ENCODE assay signal across 23 mouse cellular contexts in genomic region chr17:78355611-78356010, GRCm38 (mm10).
A peak's percentile ranks its signal among the peaks of the same experiment; 100 is the strongest.
DNase-seq lines count a peak whose midpoint lies in the region; ATAC-seq lines count a peak whose summit lies in the region.
"Had no signal": no experiment of that assay in that cellular context is flagged by ENCODE, and none has a peak within 500 bp of the region (broad histone marks: within the 10 kb centered on the region; RNA-seq: fewer than 3 reads in every experiment).

No protein-coding gene starts in this region.

- DNase-seq in adrenal gland, postnatal 14 days, result peak; percentile 28
- DNase-seq in adrenal gland, adult 8-10 months, result no peak
- DNase-seq in midbrain, embryonic 10.5 days (ENCODE audit: low spot score), result no peak
- no peak for DNase-seq in midbrain, embryonic 14.5 days
- DNase-seq in frontal cortex, adult 2 months (ENCODE audit: extremely low spot score in 1 of 2, low spot score in 1 of 2), result no peak
- DNase-seq: cerebellum, adult 9-10 months; heart, postnatal 14 days; kidney, adult 9 months; kidney, postnatal 36 days; lung, adult 2 months; lung, postnatal 36 days; right cerebral cortex, postnatal 4 days; thymus, adult 2 months had no signal

- H3K36me3 ChIP-seq in midbrain, embryonic 10.5 days, result peaks cover 39% of the 10 kb centered on the region
- no peaks in the 10 kb centered on the region; the same call in 1 of the 2 replicates for H3K36me3 ChIP-seq in midbrain, embryonic 15.5 days (replicated peaks)
- H3K36me3 ChIP-seq in hindbrain, embryonic 12.5 days, result peaks cover 3% of the 10 kb centered on the region; the same call in 1 of the 2 replicates
- H3K36me3 ChIP-seq in midbrain, embryonic 14.5 days (ENCODE audit: control insufficient read depth, insufficient read depth, low read length), result no peaks in the 10 kb centered on the region

- peaks cover 45% of the 10 kb centered on the region for H3K27me3 ChIP-seq in midbrain, embryonic 10.5 days (ENCODE audit: low read depth, poor library complexity, severe bottlenecking)
- H3K27me3 ChIP-seq in midbrain, embryonic 15.5 days (replicated peaks), result no peaks in the 10 kb centered on the region
- no peaks in the 10 kb centered on the region for H3K27me3 ChIP-seq in hindbrain, embryonic 12.5 days
- no peaks in the 10 kb centered on the region for H3K27me3 ChIP-seq in midbrain, embryonic 14.5 days (ENCODE audit: control insufficient read depth, insufficient read depth, low read length)
- H3K27me3 ChIP-seq: heart, embryonic 12.5 days; limb, embryonic 12.5 days; liver, embryonic 12.5 days had no signal

- no peaks in the 10 kb centered on the region for H3K9me3 ChIP-seq in midbrain, embryonic 10.5 days (replicated peaks)
- no peaks in the 10 kb centered on the region for H3K9me3 ChIP-seq in midbrain, embryonic 15.5 days
- H3K9me3 ChIP-seq in hindbrain, embryonic 12.5 days (replicated peaks), result no peaks in the 10 kb centered on the region
- H3K9me3 ChIP-seq in midbrain, embryonic 14.5 days (ENCODE audit: control insufficient read depth, low read length), result no peaks in the 10 kb centered on the region
- H3K9me3 ChIP-seq: G1E; heart, embryonic 12.5 days; limb, embryonic 12.5 days; liver, embryonic 12.5 days had no signal

- H3K9ac ChIP-seq in midbrain, embryonic 15.5 days, result no peak overlapping the region
- no peak overlapping the region for H3K9ac ChIP-seq in hindbrain, embryonic 12.5 days
- H3K9ac ChIP-seq in midbrain, embryonic 14.5 days (replicated peaks; ENCODE audit: low read length), result no peak overlapping the region
- H3K9ac ChIP-seq: heart, embryonic 12.5 days; limb, embryonic 12.5 days; liver, embryonic 12.5 days had no signal

- H3K4me2 ChIP-seq in midbrain, embryonic 15.5 days, result no peak overlapping the region
- H3K4me2 ChIP-seq in hindbrain, embryonic 12.5 days (replicated peaks), result no peak overlapping the region
- no peak overlapping the region for H3K4me2 ChIP-seq in midbrain, embryonic 14.5 days (ENCODE audit: low read length)
- H3K4me2 ChIP-seq: heart, embryonic 12.5 days; limb, embryonic 12.5 days; liver, embryonic 12.5 days had no signal

- ATAC-seq in midbrain, embryonic 15.5 days (replicated peaks), result no peak
- peak; percentile 47 for ATAC-seq in hindbrain, embryonic 12.5 days (ENCODE audit: low FRiP score)
- ATAC-seq in midbrain, embryonic 14.5 days (ENCODE audit: low FRiP score, low TSS enrichment), result peak; percentile 48; the same call in 1 of the 2 replicates
- ATAC-seq in megakaryocyte progenitor cell, adult 5-6 weeks (replicated peaks; ENCODE audit: poor library complexity), result no peak
- ATAC-seq: forebrain, embryonic 16.5 days; inflammation-experienced regulatory T-cells, adult 6 months; liver, embryonic 12.5 days had no signal

- H3K27ac ChIP-seq in midbrain, embryonic 10.5 days (replicated peaks), result 0 out of 2 replicates have a peak overlapping the region, but pooled peaks have one; percentile 13
- no peak overlapping the region for H3K27ac ChIP-seq in midbrain, embryonic 15.5 days
- H3K27ac ChIP-seq in hindbrain, embryonic 12.5 days, result peak overlapping the region; percentile 64
- H3K27ac ChIP-seq in midbrain, embryonic 14.5 days (replicated peaks; ENCODE audit: low read depth, low read length), result no peak overlapping the region
- H3K27ac ChIP-seq: left cerebral cortex, adult 2 months; limb, embryonic 12.5 days; liver, embryonic 12.5 days had no signal

- H3K4me3 ChIP-seq in midbrain, embryonic 10.5 days, result no peak overlapping the region
- no peak overlapping the region for H3K4me3 ChIP-seq in midbrain, embryonic 15.5 days
- no peak overlapping the region for H3K4me3 ChIP-seq in hindbrain, embryonic 12.5 days
- no peak overlapping the region for H3K4me3 ChIP-seq in midbrain, embryonic 14.5 days (replicated peaks; ENCODE audit: low read depth, low read length)
- H3K4me3 ChIP-seq: heart, embryonic 12.5 days; left cerebral cortex, adult 2 months; limb, embryonic 12.5 days; liver, embryonic 12.5 days had no signal

- WGBS in midbrain, embryonic 10.5 days, result 76% methylated on average over 8 of the region's 8 CpGs
- 66% methylated on average over 8 of the region's 8 CpGs for WGBS in midbrain, embryonic 15.5 days
- 69% methylated on average over 8 of the region's 8 CpGs for WGBS in hindbrain, embryonic 12.5 days
- 69% methylated on average over 8 of the region's 8 CpGs for WGBS in midbrain, embryonic 14.5 days

- H3K4me1 ChIP-seq in midbrain, embryonic 10.5 days, result peaks cover 35% of the 10 kb centered on the region
- H3K4me1 ChIP-seq in midbrain, embryonic 15.5 days, result peaks cover 10% of the 10 kb centered on the region; the same call in 1 of the 2 replicates
- H3K4me1 ChIP-seq in hindbrain, embryonic 12.5 days, result peaks cover 10% of the 10 kb centered on the region
- H3K4me1 ChIP-seq in midbrain, embryonic 14.5 days (ENCODE audit: control insufficient read depth, insufficient read depth, low read length), result no peaks in the 10 kb centered on the region
- H3K4me1 ChIP-seq: liver, embryonic 12.5 days had no signal

Comparison
In these comparisons a context has a peak if more than half of its experiments do, and no peak if none do; other contexts are left out.
1. H3K27ac ChIP-seq: peak in midbrain, embryonic 10.5 days (single experiment) and hindbrain, embryonic 12.5 days (single experiment); none in midbrain, embryonic 15.5 days (single experiment) and midbrain, embryonic 14.5 days (single experiment).
2. ATAC-seq: peak in hindbrain, embryonic 12.5 days (single experiment) and midbrain, embryonic 14.5 days (single experiment); none in midbrain, embryonic 15.5 days (single experiment) and megakaryocyte progenitor cell, adult 5-6 weeks (single experiment).